Mouse (Mus musculus): ENCODE results near the gene Ccdc14.
A peak's percentile ranks its signal among the peaks of the same experiment; 100 is the strongest.

GRCm38 (mm10) chr16:34763959-34764591, 73.7 kb downstream of the Ccdc14 start:
- TF ChIP-seq EP300 (IDR thresholded peaks at IDR 0.05) (peak; percentile 68), CTCF (IDR thresholded peaks at IDR 0.05) (no peak)

Data from lung, postnatal 0 days (tissue).